In the genomic region with DNA sequence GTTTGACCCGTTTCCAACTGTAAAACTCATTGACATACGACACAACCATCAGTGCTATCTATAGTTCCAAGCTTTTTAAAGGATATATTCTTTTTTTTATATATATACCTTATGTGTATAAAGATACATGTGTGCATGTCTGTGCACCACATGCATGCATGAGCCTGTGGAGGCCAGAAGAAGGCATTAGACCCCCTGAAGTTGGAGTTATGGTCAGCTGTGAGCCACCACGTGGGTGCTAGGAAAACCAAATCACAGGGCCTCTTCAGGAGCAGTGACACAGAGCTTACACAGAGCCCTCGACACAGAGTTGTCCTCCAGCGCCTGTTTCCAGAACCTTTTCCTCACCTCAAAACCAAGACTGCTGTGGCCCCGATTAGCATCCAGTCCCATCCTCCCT, we compare ENCODE assay signal across 15 mouse cellular contexts. TPM values are rescaled to one million over a fixed set of nuclear protein-coding genes. Genes with fewer than 3 reads are reported as not detected.
A peak's percentile ranks its signal among the peaks of the same experiment; 100 is the strongest.
DNase-seq lines count a peak whose midpoint lies in the region; ATAC-seq lines count a peak whose summit lies in the region.
"Had no signal": no experiment of that assay in that cellular context is flagged by ENCODE, and none has a peak within 500 bp of the region (broad histone marks: within the 10 kb centered on the region; RNA-seq: fewer than 3 reads in every experiment).

No protein-coding gene starts in this region.

- peaks cover 8% of the 10 kb centered on the region for H3K36me3 ChIP-seq in midbrain, embryonic 11.5 days (ENCODE audit: control insufficient read depth, insufficient read depth, low read length)
- peaks cover 69% of the 10 kb centered on the region for H3K36me3 ChIP-seq in midbrain, embryonic 14.5 days (ENCODE audit: control insufficient read depth, insufficient read depth, low read length)

- no peak overlapping the region for H3K4me3 ChIP-seq in midbrain, embryonic 11.5 days (ENCODE audit: low read depth, low read length)
- H3K4me3 ChIP-seq in midbrain, embryonic 14.5 days (replicated peaks; ENCODE audit: low read depth, low read length) = no peak overlapping the region
- H3K4me3 ChIP-seq: embryonic facial prominence, embryonic 13.5 days; embryonic facial prominence, embryonic 15.5 days; forebrain, embryonic 13.5 days; forebrain, embryonic 15.5 days had no signal

- H3K4me1 ChIP-seq in midbrain, embryonic 11.5 days (ENCODE audit: control insufficient read depth, insufficient read depth, low read length) = no peaks in the 10 kb centered on the region
- H3K4me1 ChIP-seq in midbrain, embryonic 14.5 days (ENCODE audit: control insufficient read depth, insufficient read depth, low read length) = no peaks in the 10 kb centered on the region
- H3K4me1 ChIP-seq: embryonic facial prominence, embryonic 13.5 days had no signal

- no peak overlapping the region for H3K4me2 ChIP-seq in midbrain, embryonic 11.5 days
- no peak overlapping the region for H3K4me2 ChIP-seq in midbrain, embryonic 14.5 days (ENCODE audit: low read length)
- H3K4me2 ChIP-seq: embryonic facial prominence, embryonic 13.5 days; embryonic facial prominence, embryonic 15.5 days; forebrain, embryonic 13.5 days; forebrain, embryonic 15.5 days had no signal

- H3K9ac ChIP-seq in midbrain, embryonic 11.5 days (ENCODE audit: low read length) = no peak overlapping the region
- no peak overlapping the region for H3K9ac ChIP-seq in midbrain, embryonic 14.5 days (replicated peaks; ENCODE audit: low read length)
- H3K9ac ChIP-seq: embryonic facial prominence, embryonic 13.5 days; embryonic facial prominence, embryonic 15.5 days; forebrain, embryonic 13.5 days; forebrain, embryonic 15.5 days; forebrain, postnatal 0 days had no signal

- peak; percentile 52 for DNase-seq in cerebellum, adult 9-10 months
- no peak for DNase-seq in cerebellum, adult 11 months
- DNase-seq in midbrain, embryonic 11.5 days (ENCODE audit: low spot score, missing footprints) = peak; percentile 60
- no peak for DNase-seq in midbrain, embryonic 14.5 days
- no peak for DNase-seq in kidney, adult 9 months
- DNase-seq: adrenal gland, adult 2 months; adrenal gland, postnatal 10 days; adrenal gland, postnatal 25 days; cerebellum, adult 18-20 months; embryo, embryonic 11 days; forebrain, postnatal 0 days had no signal

- H3K27me3 ChIP-seq in midbrain, embryonic 11.5 days (ENCODE audit: control insufficient read depth, insufficient read depth, low read length) = no peaks in the 10 kb centered on the region
- H3K27me3 ChIP-seq in midbrain, embryonic 14.5 days (ENCODE audit: control insufficient read depth, insufficient read depth, low read length) = no peaks in the 10 kb centered on the region
- H3K27me3 ChIP-seq: embryonic facial prominence, embryonic 13.5 days; embryonic facial prominence, embryonic 15.5 days; forebrain, embryonic 13.5 days; forebrain, embryonic 15.5 days had no signal

- WGBS in midbrain, embryonic 11.5 days = 87% methylated on average over 6 of the region's 6 CpGs
- 90% methylated on average over 6 of the region's 6 CpGs for WGBS in midbrain, embryonic 14.5 days

- ATAC-seq in midbrain, embryonic 11.5 days (ENCODE audit: low FRiP score) = no peak
- no peak for ATAC-seq in midbrain, embryonic 14.5 days (ENCODE audit: low FRiP score, low TSS enrichment)

- no peak overlapping the region for H3K27ac ChIP-seq in midbrain, embryonic 11.5 days (ENCODE audit: low read depth, low read length)
- H3K27ac ChIP-seq in midbrain, embryonic 14.5 days (replicated peaks; ENCODE audit: low read depth, low read length) = no peak overlapping the region
- H3K27ac ChIP-seq: embryonic facial prominence, embryonic 13.5 days; embryonic facial prominence, embryonic 15.5 days had no signal

- no peaks in the 10 kb centered on the region for H3K9me3 ChIP-seq in midbrain, embryonic 11.5 days (ENCODE audit: control insufficient read depth, low read length)
- no peaks in the 10 kb centered on the region for H3K9me3 ChIP-seq in midbrain, embryonic 14.5 days (ENCODE audit: control insufficient read depth, low read length)
- H3K9me3 ChIP-seq: embryonic facial prominence, embryonic 13.5 days; embryonic facial prominence, embryonic 15.5 days; forebrain, embryonic 13.5 days; forebrain, embryonic 15.5 days had no signal

RNA-seq across cellular contexts. Expression of a gene that starts 24.6 kb away (rescaled TPM):
- polyA plus RNA-seq in midbrain, embryonic 11.5 days (2014; fragmentation: Nextera tagmentation; extraction: Ambion mirVana) = 164 and 165 TPM in 2 replicates
- 94.7 and 98.4 TPM in 2 replicates for polyA plus RNA-seq in midbrain, embryonic 14.5 days (2014; fragmentation: Nextera tagmentation; extraction: Ambion mirVana)

RNA-seq across cellular contexts. Expression of a gene that starts 28.9 kb away (rescaled TPM):
- 152 and 165 TPM in 2 replicates for polyA plus RNA-seq in midbrain, embryonic 11.5 days (2014; fragmentation: Nextera tagmentation; extraction: Ambion mirVana)
- 136 and 157 TPM in 2 replicates for polyA plus RNA-seq in midbrain, embryonic 14.5 days (2014; fragmentation: Nextera tagmentation; extraction: Ambion mirVana)

RNA-seq across cellular contexts. Expression of a gene that starts 43.5 kb away (rescaled TPM):
- 33.7 and 39.6 TPM in 2 replicates for polyA plus RNA-seq in midbrain, embryonic 11.5 days (2014; fragmentation: Nextera tagmentation; extraction: Ambion mirVana)
- 28.0 and 33.5 TPM in 2 replicates for polyA plus RNA-seq in midbrain, embryonic 14.5 days (2014; fragmentation: Nextera tagmentation; extraction: Ambion mirVana)

Comparison
In these comparisons a context has a peak if more than half of its experiments do, and no peak if none do; other contexts are left out.
1. DNase-seq: peak in cerebellum, adult 9-10 months (single experiment) and midbrain, embryonic 11.5 days (single experiment); none in cerebellum, adult 11 months (single experiment), midbrain, embryonic 14.5 days (single experiment) and kidney, adult 9 months (single experiment).